Mouse (Mus musculus) megakaryocyte, embryonic 14.5 days (primary cell): ENCODE results near the gene Epb41. TPM values are rescaled to one million over a fixed set of nuclear protein-coding genes. Genes with fewer than 3 reads are reported as not detected.
A peak's percentile ranks its signal among the peaks of the same experiment; 100 is the strongest.

ENCODE experiments used
- H3K27me3 ChIP-seq: replicated peaks from 2 replicates; pipeline ENCODE3; 2012; ENCODE audit warnings: inconsistent platforms
- H3K36me3 ChIP-seq: replicated peaks from 2 replicates; pipeline ENCODE3; 2012; ENCODE audit warnings: low read length, inconsistent platforms, mixed read lengths
- H3K4me1 ChIP-seq: 2 replicates; pipeline ENCODE4 v1.6.1; 2012; ENCODE audit warnings: inconsistent platforms
- H3K4me3 ChIP-seq: replicated peaks from 2 replicates; pipeline ENCODE3; 2012; ENCODE audit warnings: moderate library complexity, mild to moderate bottlenecking, inconsistent platforms
- H3K9me3 ChIP-seq: 2 replicates; pipeline ENCODE4 v1.6.1; 2012; ENCODE audit warnings: inconsistent platforms
- FLI1 ChIP-seq: IDR thresholded peaks from 2 replicates; pipeline ENCODE4 v1.6.1; 2012; ENCODE audit warnings: low read length, inconsistent platforms, mixed read lengths
- GATA1 ChIP-seq: IDR thresholded peaks from 3 replicates; pipeline ENCODE4 v1.6.1; 2012; ENCODE audit warnings: mixed read lengths, low read length, inconsistent platforms, borderline replicate concordance
- polyA plus RNA-seq: library from polyadenylated mRNA; stranded (reverse); fragments of >175 nt; gene quantifications from 2 replicates; pipeline ENCODE4 v1.2.3, GENCODE M21; 2012; ENCODE audit warnings: low replicate concordance; ENCODE audit not compliant: insufficient read depth

Epb41 gene
- polyA plus RNA-seq, 1 experiment: 122 TPM

DNA sequence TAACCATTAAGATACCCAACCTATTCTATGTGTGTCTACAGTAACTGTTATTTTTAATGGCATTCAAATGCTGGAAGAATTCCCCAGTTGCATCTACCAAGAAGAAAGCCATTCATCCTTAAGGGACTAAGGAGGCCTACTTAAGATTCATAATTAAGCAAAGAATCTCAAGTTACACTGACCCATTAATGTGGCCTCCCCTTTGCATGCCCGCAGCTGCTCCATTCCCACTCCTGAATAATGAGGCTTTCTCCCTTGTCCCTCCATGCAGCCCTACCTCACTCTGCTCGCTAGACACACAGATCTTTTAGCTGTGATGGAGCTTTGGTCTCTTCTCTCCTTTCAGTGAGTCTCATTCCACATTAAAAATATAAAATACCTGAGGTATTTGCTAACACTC, 40.9 kb downstream of the Epb41 start:
- Histone ChIP-seq H3K4me1 (peaks cover 100% of the 10 kb centered on the region), H3K9me3 (no peaks in the 10 kb centered on the region)

DNA sequence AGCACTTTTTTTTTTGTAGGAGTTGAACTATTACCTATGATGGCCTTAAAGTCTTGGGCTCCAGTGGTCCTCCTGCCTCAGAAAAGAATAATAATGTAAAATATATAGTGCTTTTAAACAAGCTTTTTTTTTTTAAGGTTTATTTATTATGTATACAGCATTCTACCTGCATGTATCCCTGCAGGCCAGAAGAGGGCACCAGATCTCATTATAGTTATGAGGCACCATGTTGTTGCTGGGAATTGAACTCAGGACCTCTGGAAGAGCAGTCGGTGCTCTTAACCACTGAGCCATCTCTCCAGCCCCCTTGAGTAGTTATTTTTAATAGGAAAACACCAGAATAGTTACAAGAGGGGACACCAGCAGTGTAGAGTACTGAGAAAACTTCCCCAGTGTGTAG, 41.9 kb downstream of the Epb41 start:
- TF ChIP-seq GATA1 (no peak), FLI1 (no peak)
- Histone ChIP-seq H3K4me3 (no peak overlapping the region), H3K9me3 (no peaks in the 10 kb centered on the region), H3K36me3 (peaks cover 65% of the 10 kb centered on the region), H3K27me3 (no peaks in the 10 kb centered on the region), H3K4me1 (peaks cover 100% of the 10 kb centered on the region)

More for the DNA sequence above, 40.9 kb downstream of the Epb41 start:
- peaks cover 65% of the 10 kb centered on the region for H3K36me3 ChIP-seq
- TF ChIP-seq GATA1 (no peak), FLI1 (no peak)
- no peaks in the 10 kb centered on the region for H3K27me3 ChIP-seq
- H3K4me3 ChIP-seq: peak overlapping the region; percentile 79

DNA sequence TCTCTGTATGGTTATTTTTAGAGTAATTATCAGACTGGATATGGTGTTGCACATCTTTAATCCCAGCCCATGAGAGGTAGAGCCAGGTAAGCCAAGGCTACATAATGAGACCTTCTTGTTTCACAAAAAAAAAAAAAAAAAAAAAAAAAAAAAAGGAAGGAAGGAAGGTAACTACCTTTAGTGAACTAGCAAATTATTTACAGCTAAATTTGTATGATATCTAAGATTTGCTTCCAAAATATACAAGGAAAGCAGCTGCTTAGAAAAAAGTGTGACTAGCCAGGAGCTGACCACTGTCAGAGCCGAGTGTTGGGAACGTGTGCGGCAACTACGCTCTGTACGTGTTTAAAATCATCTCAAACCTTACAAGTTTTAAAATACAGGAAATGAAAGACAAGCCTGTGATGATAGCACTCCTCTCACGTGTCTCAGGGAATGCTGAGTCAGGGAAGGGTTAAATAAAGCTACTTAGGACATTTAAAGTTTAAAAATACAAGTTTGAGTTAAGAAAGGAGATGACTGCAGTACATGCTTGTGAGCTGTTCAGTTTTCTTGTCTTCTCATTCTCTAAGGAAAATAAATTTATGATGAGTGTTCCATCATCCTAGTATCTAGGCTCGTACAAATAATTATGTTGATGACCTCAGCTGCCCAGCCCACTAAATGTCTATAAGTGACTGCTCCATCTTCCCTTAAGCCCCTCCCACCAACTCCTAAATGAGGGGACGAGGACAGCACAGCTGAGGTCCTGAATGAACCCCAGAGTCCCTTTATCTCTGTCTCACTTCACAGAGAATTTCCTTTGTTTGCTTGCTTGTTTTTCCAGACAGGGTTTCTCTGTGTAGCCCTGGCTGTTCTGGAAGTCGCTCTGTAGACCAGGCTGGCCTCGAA, 45.0 kb downstream of the Epb41 start:
- TF ChIP-seq FLI1 (no peak), GATA1 (no peak)
- Histone ChIP-seq H3K36me3 (peaks cover 67% of the 10 kb centered on the region), H3K27me3 (no peaks in the 10 kb centered on the region), H3K9me3 (peaks cover under 1% of the 10 kb centered on the region; the same call in 1 of the 2 replicates), H3K4me3 (peak overlapping the region; percentile 85), H3K4me1 (peaks cover 95% of the 10 kb centered on the region)

- peaks cover 14% of the 10 kb centered on the region for H3K9me3 ChIP-seq
- no peaks in the 10 kb centered on the region for H3K27me3 ChIP-seq
- TF ChIP-seq GATA1 (no peak), FLI1 (no peak)
- H3K4me3 ChIP-seq: no peak overlapping the region
- H3K4me1 ChIP-seq: peaks cover 87% of the 10 kb centered on the region
- peaks cover 72% of the 10 kb centered on the region for H3K36me3 ChIP-seq
Observed at GRCm38 (mm10) chr4:132027806-132028205, 47.3 kb downstream of the Epb41 start.

- TF ChIP-seq GATA1: no peak
- TF ChIP-seq FLI1: no peak
- Histone ChIP-seq H3K4me1 (peaks cover 86% of the 10 kb centered on the region), H3K27me3 (no peaks in the 10 kb centered on the region), H3K9me3 (peaks cover 14% of the 10 kb centered on the region), H3K36me3 (peaks cover 74% of the 10 kb centered on the region), H3K4me3 (no peak overlapping the region)
Observed at GRCm38 (mm10) chr4:132027167-132027566, 48.0 kb downstream of the Epb41 start.

- H3K4me1 ChIP-seq: peaks cover 85% of the 10 kb centered on the region
- H3K4me3 ChIP-seq: no peak overlapping the region
Observed at GRCm38 (mm10) chr4:132025738-132026527, 49.2 kb downstream of the Epb41 start.

DNA sequence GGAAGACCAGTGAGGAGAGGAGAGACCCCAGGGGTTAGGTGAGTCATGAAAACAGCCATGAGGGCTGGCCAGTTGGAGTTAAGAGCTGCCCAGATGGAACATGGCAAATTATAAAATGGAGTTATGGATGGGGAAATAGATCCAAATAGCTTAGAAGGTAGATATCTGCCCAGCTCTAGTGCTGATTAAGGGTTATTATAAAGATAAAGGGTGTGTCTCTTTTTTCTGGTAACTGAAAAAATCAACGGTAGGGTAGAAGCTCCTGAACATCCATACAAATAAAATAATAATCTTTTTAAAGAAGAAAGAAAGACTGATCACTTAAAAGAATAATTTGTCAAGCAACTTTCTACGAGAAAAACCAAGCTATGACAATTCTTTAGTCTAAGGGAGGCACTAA, 49.9 kb downstream of the Epb41 start:
- Histone ChIP-seq H3K4me3 (no peak overlapping the region), H3K27me3 (no peaks in the 10 kb centered on the region), H3K4me1 (peaks cover 85% of the 10 kb centered on the region), H3K36me3 (peaks cover 81% of the 10 kb centered on the region), H3K9me3 (peaks cover 14% of the 10 kb centered on the region)
- TF ChIP-seq GATA1: no peak
- no peak for TF ChIP-seq FLI1

More at GRCm38 (mm10) chr4:132025738-132026527, 49.2 kb downstream of the Epb41 start:
- H3K27me3 ChIP-seq: no peaks in the 10 kb centered on the region
- TF ChIP-seq GATA1 (no peak), FLI1 (no peak)
- peaks cover 14% of the 10 kb centered on the region for H3K9me3 ChIP-seq
- H3K36me3 ChIP-seq: peaks cover 76% of the 10 kb centered on the region

DNA sequence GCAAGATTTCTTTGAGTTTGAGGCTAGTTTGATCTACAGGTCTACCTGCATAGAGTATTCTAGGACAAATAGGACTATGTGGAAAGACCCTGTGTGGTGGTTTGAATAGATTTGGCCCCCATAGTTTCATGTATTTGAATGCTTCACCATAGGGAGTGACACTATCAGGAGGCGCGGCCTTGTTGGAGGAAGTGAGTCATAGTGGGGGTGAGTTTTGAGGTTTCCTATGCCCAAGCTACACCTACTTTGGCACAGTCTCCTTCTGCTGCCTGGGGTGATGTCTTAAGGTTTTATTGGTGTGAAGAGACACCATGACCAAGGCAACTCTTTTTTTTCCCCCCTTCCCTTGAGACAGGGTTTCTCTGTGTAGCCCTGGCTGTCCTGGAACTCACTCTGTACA, 51.3 kb downstream of the Epb41 start:
- Histone ChIP-seq H3K4me1 (peaks cover 80% of the 10 kb centered on the region), H3K36me3 (peaks cover 82% of the 10 kb centered on the region), H3K27me3 (no peaks in the 10 kb centered on the region), H3K9me3 (peaks cover 14% of the 10 kb centered on the region), H3K4me3 (no peak overlapping the region)
- TF ChIP-seq FLI1 (no peak), GATA1 (no peak)

- Histone ChIP-seq H3K9me3 (peaks cover 14% of the 10 kb centered on the region), H3K36me3 (peaks cover 83% of the 10 kb centered on the region), H3K4me3 (no peak overlapping the region), H3K4me1 (peaks cover 80% of the 10 kb centered on the region), H3K27me3 (no peaks in the 10 kb centered on the region)
- TF ChIP-seq GATA1 (no peak), FLI1 (no peak)
Observed at GRCm38 (mm10) chr4:132022639-132023038, 52.5 kb downstream of the Epb41 start.
